Mouse (Mus musculus) heart, postnatal 0 days (tissue): ENCODE data around the gene Neurl1a.

Source experiments
- CTCF ChIP-seq: IDR thresholded peaks from 2 replicates; pipeline ENCODE4 v1.5.1; 2016; ENCODE audit warnings: antibody characterized with exemption, control low read depth, low read depth
- EP300 ChIP-seq: IDR thresholded peaks from 2 replicates; pipeline ENCODE4 v1.6.1; 2016; ENCODE audit warnings: antibody characterized with exemption, low read depth

DNA sequence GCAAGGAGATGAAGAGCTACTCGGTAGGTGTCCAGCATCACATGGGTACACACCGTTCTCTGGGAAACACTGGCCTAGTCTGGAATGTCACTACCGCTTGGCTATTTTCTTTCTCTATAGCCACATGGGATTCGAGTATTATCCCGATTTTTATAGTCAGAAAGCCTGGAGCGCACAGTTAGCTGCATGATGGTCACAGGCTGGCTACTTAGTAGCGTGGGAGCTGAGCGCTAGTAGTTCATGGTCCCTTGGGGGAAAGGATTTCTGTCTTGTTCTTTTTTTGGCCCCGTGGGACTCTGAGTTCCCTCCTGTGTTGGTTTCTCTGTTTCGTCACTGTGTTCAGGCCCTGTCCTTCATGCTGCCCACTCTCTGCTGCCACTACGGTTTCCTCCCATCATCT is 119.5 kb downstream of the Neurl1a start:
- no peak for TF ChIP-seq CTCF
- no peak for TF ChIP-seq EP300
